Mouse (Mus musculus): ENCODE results near the gene Ccdc78. TPM values are rescaled to one million over a fixed set of nuclear protein-coding genes. Genes with fewer than 3 reads are reported as not detected.
A peak's percentile ranks its signal among the peaks of the same experiment; 100 is the strongest.

Gene Ccdc78
- total and polyA plus RNA-seq, 2 experiments: 0.06 TPM; not detected in 1

GRCm38 (mm10) chr17:25836397-25837075, 50.2 kb downstream of the Ccdc78 start:
- peak overlapping the region; percentile 40; the same call in 1 of the 2 replicates for H3K4me3 ChIP-seq (ENCODE audit: insufficient read depth, low read depth, low read length)
- H3K79me2 ChIP-seq (ENCODE audit: control insufficient read depth, insufficient read depth, low read length): peaks cover 16% of the 10 kb centered on the region
- H3K36me3 ChIP-seq (ENCODE audit: control insufficient read depth, insufficient read depth, low read length): no peaks in the 10 kb centered on the region
- peak; percentile 70 for DNase-seq (ENCODE audit: extremely low read depth, low read depth, low spot score)
- H3K4me1 ChIP-seq (ENCODE audit: control insufficient read depth, insufficient read depth, low read length): peaks cover 55% of the 10 kb centered on the region
- H3K27ac ChIP-seq (replicated peaks; ENCODE audit: insufficient read depth, low read depth, low read length): peak overlapping the region; percentile 33
- H3K9ac ChIP-seq (ENCODE audit: low read depth, low read length): peak overlapping the region; percentile 61
- TF ChIP-seq CTCF (IDR thresholded peaks at IDR 0.05; ENCODE audit: low read depth, low read length) (no peak), POLR2A (IDR thresholded peaks at IDR 0.05; ENCODE audit: extremely low read depth, insufficient read depth, low read length) (no peak)
- no peaks in the 10 kb centered on the region for H3K27me3 ChIP-seq (ENCODE audit: control insufficient read depth, insufficient read depth, low read length)
- 21% methylated on average over 23 of the region's 23 CpGs for WGBS

DNA sequence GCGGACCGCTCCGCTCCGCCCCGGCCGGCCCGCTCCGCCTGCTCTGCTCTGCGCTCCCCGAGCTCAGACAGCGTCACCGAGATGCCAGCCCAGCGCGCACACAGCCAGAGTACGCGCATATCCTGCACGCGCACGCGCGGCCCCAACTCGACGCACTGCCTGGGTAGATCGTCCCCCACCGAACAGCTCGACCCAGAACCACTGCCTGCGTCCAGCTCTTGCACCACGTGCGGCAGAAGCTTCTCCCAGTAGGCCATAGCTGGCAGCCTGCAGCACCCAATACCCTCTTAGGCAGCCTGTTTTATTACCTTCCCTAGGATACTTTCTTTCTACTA, 50.7 kb downstream of the Ccdc78 start, which contains the start of gene Rhbdl1:
Gene Rhbdl1 (minus strand): TSS at position 220 of the 335 bp plus-strand sequence.
- WGBS: 19% methylated on average over 29 of the region's 29 CpGs
- H3K36me3 ChIP-seq (ENCODE audit: control insufficient read depth, insufficient read depth, low read length): 0 out of 2 replicates have a peak, but pooled peaks cover 2% of the 10 kb centered on the region
- DNase-seq (ENCODE audit: extremely low read depth, low read depth, low spot score): peak; percentile 53
- TF ChIP-seq POLR2A (IDR thresholded peaks at IDR 0.05; ENCODE audit: extremely low read depth, insufficient read depth, low read length) (0 out of 2 replicates have a peak, but pooled peaks have one; percentile 24), CTCF (IDR thresholded peaks at IDR 0.05; ENCODE audit: low read depth, low read length) (no peak)
- peak within 1 kb of the TSS; percentile 61 for H3K9ac ChIP-seq (ENCODE audit: low read depth, low read length)
- H3K27me3 ChIP-seq (ENCODE audit: control insufficient read depth, insufficient read depth, low read length): no peaks in the 10 kb centered on the region
- H3K4me3 ChIP-seq (ENCODE audit: insufficient read depth, low read depth, low read length): peak within 1 kb of the TSS; percentile 40; the same call in 1 of the 2 replicates
- peaks cover 50% of the 10 kb centered on the region for H3K4me1 ChIP-seq (ENCODE audit: control insufficient read depth, insufficient read depth, low read length)
- peak within 1 kb of the TSS; percentile 33 for H3K27ac ChIP-seq (replicated peaks; ENCODE audit: insufficient read depth, low read depth, low read length)
- peaks cover 12% of the 10 kb centered on the region for H3K79me2 ChIP-seq (ENCODE audit: control insufficient read depth, insufficient read depth, low read length)

- Histone ChIP-seq H3K4me3 (ENCODE audit: insufficient read depth, low read depth, low read length) (no peak overlapping the region), H3K79me2 (ENCODE audit: control insufficient read depth, insufficient read depth, low read length) (peaks cover 12% of the 10 kb centered on the region), H3K9ac (ENCODE audit: low read depth, low read length) (no peak overlapping the region), H3K27me3 (ENCODE audit: control insufficient read depth, insufficient read depth, low read length) (no peaks in the 10 kb centered on the region), H3K36me3 (ENCODE audit: control insufficient read depth, insufficient read depth, low read length) (0 out of 2 replicates have a peak, but pooled peaks cover 2% of the 10 kb centered on the region), H3K27ac (replicated peaks; ENCODE audit: insufficient read depth, low read depth, low read length) (0 out of 2 replicates have a peak overlapping the region, but pooled peaks have one; percentile 6), H3K4me1 (ENCODE audit: control insufficient read depth, insufficient read depth, low read length) (peaks cover 50% of the 10 kb centered on the region)
- WGBS: 64% methylated on average over 3 of the region's 3 CpGs
- TF ChIP-seq CTCF (IDR thresholded peaks at IDR 0.05; ENCODE audit: low read depth, low read length): no peak
- TF ChIP-seq POLR2A (IDR thresholded peaks at IDR 0.05; ENCODE audit: extremely low read depth, insufficient read depth, low read length): no peak
- no peak for DNase-seq (ENCODE audit: extremely low read depth, low read depth, low spot score)
Measured at GRCm38 (mm10) chr17:25837533-25837932, 51.2 kb downstream of the Ccdc78 start.

GRCm38 (mm10) chr17:25838904-25839303, 52.5 kb downstream of the Ccdc78 start:
- TF ChIP-seq POLR2A (IDR thresholded peaks at IDR 0.05; ENCODE audit: extremely low read depth, insufficient read depth, low read length) (no peak), CTCF (IDR thresholded peaks at IDR 0.05; ENCODE audit: low read depth, low read length) (no peak)
- H3K27me3 ChIP-seq (ENCODE audit: control insufficient read depth, insufficient read depth, low read length): no peaks in the 10 kb centered on the region
- peak overlapping the region; percentile 66 for H3K27ac ChIP-seq (replicated peaks; ENCODE audit: insufficient read depth, low read depth, low read length)
- peak; percentile 38 for DNase-seq (ENCODE audit: extremely low read depth, low read depth, low spot score)
- H3K36me3 ChIP-seq (ENCODE audit: control insufficient read depth, insufficient read depth, low read length): 0 out of 2 replicates have a peak, but pooled peaks cover 2% of the 10 kb centered on the region
- peaks cover 59% of the 10 kb centered on the region for H3K4me1 ChIP-seq (ENCODE audit: control insufficient read depth, insufficient read depth, low read length)
- H3K9ac ChIP-seq (ENCODE audit: low read depth, low read length): peak overlapping the region; percentile 17
- WGBS: 63% methylated on average over 4 of the region's 4 CpGs
- H3K79me2 ChIP-seq (ENCODE audit: control insufficient read depth, insufficient read depth, low read length): peaks cover 23% of the 10 kb centered on the region
- no peak overlapping the region for H3K4me3 ChIP-seq (ENCODE audit: insufficient read depth, low read depth, low read length)

GRCm38 (mm10) chr17:25839455-25840235, 53.3 kb downstream of the Ccdc78 start:
- no peak overlapping the region for H3K4me3 ChIP-seq (ENCODE audit: insufficient read depth, low read depth, low read length)
- WGBS: 47% methylated on average over 14 of the region's 14 CpGs
- DNase-seq (ENCODE audit: extremely low read depth, low read depth, low spot score): peak; percentile 87
- H3K27me3 ChIP-seq (ENCODE audit: control insufficient read depth, insufficient read depth, low read length): no peaks in the 10 kb centered on the region
- no peak for TF ChIP-seq CTCF (IDR thresholded peaks at IDR 0.05; ENCODE audit: low read depth, low read length)
- no peak for TF ChIP-seq POLR2A (IDR thresholded peaks at IDR 0.05; ENCODE audit: extremely low read depth, insufficient read depth, low read length)
- H3K4me1 ChIP-seq (ENCODE audit: control insufficient read depth, insufficient read depth, low read length): peaks cover 55% of the 10 kb centered on the region
- peak overlapping the region; percentile 73 for H3K27ac ChIP-seq (replicated peaks; ENCODE audit: insufficient read depth, low read depth, low read length)
- H3K79me2 ChIP-seq (ENCODE audit: control insufficient read depth, insufficient read depth, low read length): peaks cover 24% of the 10 kb centered on the region
- peak overlapping the region; percentile 17 for H3K9ac ChIP-seq (ENCODE audit: low read depth, low read length)
- 0 out of 2 replicates have a peak, but pooled peaks cover 2% of the 10 kb centered on the region for H3K36me3 ChIP-seq (ENCODE audit: control insufficient read depth, insufficient read depth, low read length)

Other genes starting within 250 kb of the Ccdc78 start
- gene Sox8, start 215.9 kb upstream of the Ccdc78 start, total RNA-seq (2014; rRNA removed): not detected in 2 replicates
- gene Sox8, start 215.9 kb upstream of the Ccdc78 start, polyA plus RNA-seq (2012; rRNA removed): not detected in 2 replicates
- gene Lmf1, start 207.5 kb upstream of the Ccdc78 start, total RNA-seq (2014; rRNA removed): 26.9 and 31.3 TPM in 2 replicates
- 35.2 and 38.4 TPM in 2 replicates for gene Lmf1, start 207.5 kb upstream of the Ccdc78 start, polyA plus RNA-seq (2012; rRNA removed)
- gene Gng13, start 69.4 kb upstream of the Ccdc78 start, total RNA-seq (2014; rRNA removed): not detected in 2 replicates
- gene Gng13, start 69.4 kb upstream of the Ccdc78 start, polyA plus RNA-seq (2012; rRNA removed): not detected in 2 replicates
- gene Chtf18, start 59.2 kb upstream of the Ccdc78 start, total RNA-seq (2014; rRNA removed): 0.18 and 0.47 TPM in 2 replicates
- 0.31 and 0.35 TPM in 2 replicates for gene Chtf18, start 59.2 kb upstream of the Ccdc78 start, polyA plus RNA-seq (2012; rRNA removed)
- gene Rpusd1, start 58.9 kb upstream of the Ccdc78 start, total RNA-seq (2014; rRNA removed): 1.0 and 2.1 TPM in 2 replicates
- 7.3 and 9.0 TPM in 2 replicates for gene Rpusd1, start 58.9 kb upstream of the Ccdc78 start, polyA plus RNA-seq (2012; rRNA removed)
- not detected in 2 replicates for gene Mslnl, start 50.5 kb upstream of the Ccdc78 start, total RNA-seq (2014; rRNA removed)
- not detected in 2 replicates for gene Mslnl, start 50.5 kb upstream of the Ccdc78 start, polyA plus RNA-seq (2012; rRNA removed)
- gene Msln, start 32.2 kb upstream of the Ccdc78 start, total RNA-seq (2014; rRNA removed): 0.34 and 0.74 TPM in 2 replicates
- 1.1 and 2.0 TPM in 2 replicates for gene Msln, start 32.2 kb upstream of the Ccdc78 start, polyA plus RNA-seq (2012; rRNA removed)
- gene Narfl, start 12.8 kb upstream of the Ccdc78 start, total RNA-seq (2014; rRNA removed): 14.9 and 20.6 TPM in 2 replicates
- gene Narfl, start 12.8 kb upstream of the Ccdc78 start, polyA plus RNA-seq (2012; rRNA removed): 19.4 and 22.5 TPM in 2 replicates
- 6.0 and 6.7 TPM in 2 replicates for gene Haghl, start 907 bp upstream of the Ccdc78 start, total RNA-seq (2014; rRNA removed)
- 11.2 and 14.1 TPM in 2 replicates for gene Haghl, start 907 bp upstream of the Ccdc78 start, polyA plus RNA-seq (2012; rRNA removed)
- gene Fam173a, start 6.3 kb downstream of the Ccdc78 start, total RNA-seq (2014; rRNA removed): 55.0 and 69.3 TPM in 2 replicates
- gene Fam173a, start 6.3 kb downstream of the Ccdc78 start, polyA plus RNA-seq (2012; rRNA removed): 89.3 and 106 TPM in 2 replicates
- 0.28 and 0.54 TPM in 2 replicates for gene AC134908.4, start 9.1 kb downstream of the Ccdc78 start, total RNA-seq (2014; rRNA removed)
- gene AC134908.4, start 9.1 kb downstream of the Ccdc78 start, polyA plus RNA-seq (2012; rRNA removed): 0.35 and 0.37 TPM in 2 replicates
- gene Metrn, start 10.6 kb downstream of the Ccdc78 start, total RNA-seq (2014; rRNA removed): 11.7 and 22.2 TPM in 2 replicates
- gene Metrn, start 10.6 kb downstream of the Ccdc78 start, polyA plus RNA-seq (2012; rRNA removed): 21.6 and 37.1 TPM in 2 replicates
- 0.07 TPM in 1 of 2 replicates, not detected in the other for gene Fbxl16, start 22.5 kb downstream of the Ccdc78 start, total RNA-seq (2014; rRNA removed)
- 0.12 and 0.33 TPM in 2 replicates for gene Fbxl16, start 22.5 kb downstream of the Ccdc78 start, polyA plus RNA-seq (2012; rRNA removed)
- gene Wdr24, start 37.0 kb downstream of the Ccdc78 start, total RNA-seq (2014; rRNA removed): 13.3 and 15.6 TPM in 2 replicates
- gene Wdr24, start 37.0 kb downstream of the Ccdc78 start, polyA plus RNA-seq (2012; rRNA removed): 23.9 and 24.8 TPM in 2 replicates
- 25.6 and 30.5 TPM in 2 replicates for gene Jmjd8, start 42.3 kb downstream of the Ccdc78 start, total RNA-seq (2014; rRNA removed)
- gene Jmjd8, start 42.3 kb downstream of the Ccdc78 start, polyA plus RNA-seq (2012; rRNA removed): 75.0 and 78.4 TPM in 2 replicates
- 50.4 and 55.3 TPM in 2 replicates for gene Stub1, start 46.8 kb downstream of the Ccdc78 start, total RNA-seq (2014; rRNA removed)
- gene Stub1, start 46.8 kb downstream of the Ccdc78 start, polyA plus RNA-seq (2012; rRNA removed): 81.3 and 94.4 TPM in 2 replicates
- gene Rhbdl1, start 50.7 kb downstream of the Ccdc78 start, total RNA-seq (2014; rRNA removed): 0.40 and 0.74 TPM in 2 replicates
- gene Rhbdl1, start 50.7 kb downstream of the Ccdc78 start, polyA plus RNA-seq (2012; rRNA removed): 3.8 and 5.5 TPM in 2 replicates
- gene Gm20683, start 55.2 kb downstream of the Ccdc78 start, total RNA-seq (2014; rRNA removed): 2.7 and 4.8 TPM in 2 replicates
- gene Gm20683, start 55.2 kb downstream of the Ccdc78 start, polyA plus RNA-seq (2012; rRNA removed): 19.1 and 26.9 TPM in 2 replicates
- gene Rhot2, start 58.3 kb downstream of the Ccdc78 start, total RNA-seq (2014; rRNA removed): 18.0 and 20.9 TPM in 2 replicates
- 63.0 and 71.1 TPM in 2 replicates for gene Rhot2, start 58.3 kb downstream of the Ccdc78 start, polyA plus RNA-seq (2012; rRNA removed)
- gene Wdr90, start 74.9 kb downstream of the Ccdc78 start, total RNA-seq (2014; rRNA removed): 2.7 and 3.3 TPM in 2 replicates
- 9.0 and 14.1 TPM in 2 replicates for gene Wdr90, start 74.9 kb downstream of the Ccdc78 start, polyA plus RNA-seq (2012; rRNA removed)
- gene Mcrip2, start 82.2 kb downstream of the Ccdc78 start, total RNA-seq (2014; rRNA removed): 26.1 and 36.0 TPM in 2 replicates
- gene Mcrip2, start 82.2 kb downstream of the Ccdc78 start, polyA plus RNA-seq (2012; rRNA removed): 139 and 141 TPM in 2 replicates
- 129 and 131 TPM in 2 replicates for gene Mettl26, start 88.5 kb downstream of the Ccdc78 start, total RNA-seq (2014; rRNA removed)
- 415 and 439 TPM in 2 replicates for gene Mettl26, start 88.5 kb downstream of the Ccdc78 start, polyA plus RNA-seq (2012; rRNA removed)
- gene Wfikkn1, start 94.3 kb downstream of the Ccdc78 start, total RNA-seq (2014; rRNA removed): 0.07 and 0.09 TPM in 2 replicates
- gene Wfikkn1, start 94.3 kb downstream of the Ccdc78 start, polyA plus RNA-seq (2012; rRNA removed): 0.24 and 0.92 TPM in 2 replicates
- gene Rab40c, start 133.1 kb downstream of the Ccdc78 start, total RNA-seq (2014; rRNA removed): 6.1 and 7.2 TPM in 2 replicates
- gene Rab40c, start 133.1 kb downstream of the Ccdc78 start, polyA plus RNA-seq (2012; rRNA removed): 22.8 and 24.1 TPM in 2 replicates
- 11.5 and 16.0 TPM in 2 replicates for gene Pigq, start 158.4 kb downstream of the Ccdc78 start, total RNA-seq (2014; rRNA removed)
- gene Pigq, start 158.4 kb downstream of the Ccdc78 start, polyA plus RNA-seq (2012; rRNA removed): 51.6 and 52.5 TPM in 2 replicates
- 1.2 TPM in 1 of 2 replicates, not detected in the other for gene Nhlrc4, start 158.4 kb downstream of the Ccdc78 start, total RNA-seq (2014; rRNA removed)
- 0.04 TPM in 1 of 2 replicates, not detected in the other for gene Nhlrc4, start 158.4 kb downstream of the Ccdc78 start, polyA plus RNA-seq (2012; rRNA removed)
- gene A930017K11Rik, start 166.0 kb downstream of the Ccdc78 start, total RNA-seq (2014; rRNA removed): not detected in 2 replicates
- not detected in 2 replicates for gene A930017K11Rik, start 166.0 kb downstream of the Ccdc78 start, polyA plus RNA-seq (2012; rRNA removed)
- 1.8 and 3.0 TPM in 2 replicates for gene Capn15, start 199.2 kb downstream of the Ccdc78 start, total RNA-seq (2014; rRNA removed)
- gene Capn15, start 199.2 kb downstream of the Ccdc78 start, polyA plus RNA-seq (2012; rRNA removed): 16.8 and 23.3 TPM in 2 replicates

Data from liver, adult 2 months (tissue).